Mouse (Mus musculus) lung, adult 2 months (tissue): ENCODE measurements around the gene Ankrd27.

Experiments used
- CTCF ChIP-seq: fragments of 200-500 bp; IDR thresholded peaks from 2 replicates; pipeline ENCODE4 v1.5.1; 2011; ENCODE audit warnings: mild to moderate bottlenecking, low read length, control low read depth; ENCODE audit not compliant: insufficient read depth
- POLR2A ChIP-seq: fragments of 200-500 bp; IDR thresholded peaks from 2 replicates; pipeline ENCODE4 v1.6.1; 2011; ENCODE audit warnings: low read depth, mild to moderate bottlenecking, control low read depth, low read length, borderline replicate concordance; ENCODE audit errors: extremely low read depth

- TF ChIP-seq CTCF (no peak), POLR2A (no peak)
These were observed 28.5 kb upstream of the Ankrd27 start for GRCm38 (mm10) chr7:35557577-35557976.
